Mouse (Mus musculus) MEL (cell line): ENCODE measurements around the gene S100a6. TPM values are rescaled to one million over a fixed set of nuclear protein-coding genes. Genes with fewer than 3 reads are reported as not detected.

Experiments used
- DNase-seq: peaks from one replicate; pipeline ENCODE4 v3.0.0; 2011; ENCODE audit warnings: low read depth, low spot score
- H3K27ac ChIP-seq: 2 replicates; pipeline ENCODE4 v1.5.1; 2012; ENCODE audit warnings: low read depth, mild to moderate bottlenecking, control low read depth, low read length, moderate library complexity; ENCODE audit not compliant: control insufficient read depth
- H3K27me3 ChIP-seq, 2 experiments: fragments of 150-350 bp in 1 of 2; sonication (generic) in 1 of 2; 2 replicates each; pipeline ENCODE4 v1.6.1; 2012; ENCODE audit warnings: low read length in 2 of 2, mild to moderate bottlenecking in 2 of 2, improper control_type of control experiment in 1 of 2, moderate library complexity in 1 of 2; ENCODE audit not compliant: insufficient read depth in 2 of 2, control insufficient read depth in 1 of 2
- H3K36me3 ChIP-seq, 2 experiments: 2 replicates each; pipeline ENCODE4 v1.6.1; 2012 to 2014; ENCODE audit warnings: low read length in 2 of 2, improper control_type of control experiment in 1 of 2, inconsistent platforms in 1 of 2, mild to moderate bottlenecking in 1 of 2; ENCODE audit not compliant: insufficient read depth in 2 of 2, control insufficient read depth in 1 of 2
- H3K4me1 ChIP-seq, 2 experiments: fragments of 150-350 bp in 1 of 2; sonication (generic) in 1 of 2; 2 replicates each; pipeline ENCODE4 v1.6.1; 2012; ENCODE audit warnings: low read length in 2 of 2, improper control_type of control experiment in 1 of 2, mild to moderate bottlenecking in 1 of 2; ENCODE audit not compliant: insufficient read depth in 2 of 2, control insufficient read depth in 1 of 2
- H3K4me3 ChIP-seq, 2 experiments: fragments of 150-350 bp in 1 of 2; sonication (generic) in 1 of 2; 2 replicates each; pipeline ENCODE4 v1.5.1; 2012; ENCODE audit warnings: low read depth in 2 of 2, low read length in 2 of 2, mild to moderate bottlenecking in 2 of 2, moderate library complexity in 2 of 2, control low read depth in 1 of 2, improper control_type of control experiment in 1 of 2; ENCODE audit not compliant: control insufficient read depth in 1 of 2, insufficient read depth in 1 of 2
- H3K79me2 ChIP-seq: 2 replicates; pipeline ENCODE4 v1.6.1; 2012; ENCODE audit warnings: mild to moderate bottlenecking, low read length, moderate library complexity; ENCODE audit not compliant: control insufficient read depth, poor library complexity, insufficient read depth
- H3K9ac ChIP-seq: 2 replicates; pipeline ENCODE4 v1.6.1; 2012; ENCODE audit warnings: low read depth, mild to moderate bottlenecking, control low read depth, low read length, moderate library complexity; ENCODE audit not compliant: control insufficient read depth, poor library complexity, severe bottlenecking
- H3K9me3 ChIP-seq: fragments of 150-350 bp; sonication (generic); replicated peaks from 2 replicates; pipeline ENCODE4 v1.6.1; 2012; ENCODE audit warnings: mild to moderate bottlenecking, low read length, improper control_type of control experiment, moderate library complexity; ENCODE audit not compliant: insufficient read depth
- CHD1 ChIP-seq: IDR thresholded peaks from 2 replicates; pipeline ENCODE4 v1.6.1; 2012; ENCODE audit warnings: low read depth, mild to moderate bottlenecking, inconsistent platforms, low read length, improper control_type of control experiment
- CTCF ChIP-seq, 3 experiments: IDR thresholded peaks in 2 of 3; conservative IDR thresholded peaks in 1 of 3; 2 replicates each; pipeline ENCODE4 v1.5.1; 2011 to 2012; ENCODE audit warnings: low read length in 3 of 3, low read depth in 2 of 3, mild to moderate bottlenecking in 2 of 3, improper control_type of control experiment in 1 of 3, inconsistent platforms in 1 of 3, mixed read lengths in 1 of 3, moderate library complexity in 1 of 3; ENCODE audit not compliant: control insufficient read depth in 1 of 3, insufficient read depth in 1 of 3, poor library complexity in 1 of 3, severe bottlenecking in 1 of 3
- ETS1 ChIP-seq: IDR thresholded peaks from 2 replicates; pipeline ENCODE4 v1.6.1; 2012; ENCODE audit warnings: low read depth, mild to moderate bottlenecking, inconsistent platforms, low read length, improper control_type of control experiment, moderate library complexity
- HCFC1 ChIP-seq: IDR thresholded peaks from 2 replicates; pipeline ENCODE4 v1.6.1; 2012; ENCODE audit warnings: low read depth, mild to moderate bottlenecking, inconsistent platforms, low read length, improper control_type of control experiment, moderate library complexity
- JUND ChIP-seq: IDR thresholded peaks from 2 replicates; pipeline ENCODE4 v1.6.1; 2011; ENCODE audit warnings: low read depth, mild to moderate bottlenecking, improper control_type of control experiment, low read length
- MAX ChIP-seq: IDR thresholded peaks from 2 replicates; pipeline ENCODE4 v1.6.1; 2011; ENCODE audit warnings: low read length, improper control_type of control experiment
- MAZ ChIP-seq: IDR thresholded peaks from 2 replicates; pipeline ENCODE4 v1.6.1; 2012; ENCODE audit warnings: low read depth, mild to moderate bottlenecking, inconsistent platforms, low read length, improper control_type of control experiment
- MEF2A ChIP-seq: IDR thresholded peaks from 2 replicates; pipeline ENCODE4 v1.6.1; 2014; ENCODE audit warnings: low read depth, mild to moderate bottlenecking, inconsistent platforms, low read length, improper control_type of control experiment; ENCODE audit not compliant: poor library complexity, insufficient replicate concordance, severe bottlenecking; ENCODE audit errors: extremely low read depth
- MXI1 ChIP-seq: IDR thresholded peaks from 2 replicates; pipeline ENCODE4 v1.6.1; 2011; ENCODE audit warnings: mild to moderate bottlenecking, low read depth, low read length, improper control_type of control experiment
- MYB ChIP-seq: IDR thresholded peaks from 2 replicates; pipeline ENCODE4 v1.6.1; 2011; ENCODE audit warnings: mild to moderate bottlenecking, low read depth, low read length, improper control_type of control experiment
- NELFE ChIP-seq: IDR thresholded peaks from 2 replicates; pipeline ENCODE4 v1.6.1; 2011; ENCODE audit warnings: low read depth, low read length, improper control_type of control experiment
- POLR2AphosphoS2 ChIP-seq: IDR thresholded peaks from 2 replicates; pipeline ENCODE4 v1.6.1; 2011; ENCODE audit warnings: low read length, improper control_type of control experiment
- POLR2AphosphoS5 ChIP-seq: IDR thresholded peaks from 2 replicates; pipeline ENCODE4 v1.6.1; 2012; ENCODE audit warnings: low read depth, borderline replicate concordance, mild to moderate bottlenecking, inconsistent platforms, low read length, moderate library complexity, mixed read lengths
- RCOR1 ChIP-seq: IDR thresholded peaks from 2 replicates; pipeline ENCODE4 v1.6.1; 2012; ENCODE audit warnings: low read depth, mild to moderate bottlenecking, inconsistent platforms, low read length, improper control_type of control experiment
- SIN3A ChIP-seq: IDR thresholded peaks from 2 replicates; pipeline ENCODE4 v1.6.1; 2012; ENCODE audit warnings: low read length, improper control_type of control experiment, inconsistent platforms
- TAL1 ChIP-seq: IDR thresholded peaks from 2 replicates; pipeline ENCODE4 v1.6.1; 2012; ENCODE audit warnings: mild to moderate bottlenecking, inconsistent platforms, low read length, moderate library complexity, mixed read lengths
- USF1 ChIP-seq: IDR thresholded peaks from 2 replicates; pipeline ENCODE4 v1.6.1; 2014; ENCODE audit warnings: low read depth, mild to moderate bottlenecking, inconsistent platforms, low read length, improper control_type of control experiment, moderate library complexity
- USF2 ChIP-seq, 2 experiments: IDR thresholded peaks; 2 replicates each; pipeline ENCODE4 v1.6.1; 2011 to 2012; ENCODE audit warnings: improper control_type of control experiment in 2 of 2, low read length in 2 of 2, borderline replicate concordance in 1 of 2, inconsistent platforms in 1 of 2, low read depth in 1 of 2, mild to moderate bottlenecking in 1 of 2; ENCODE audit not compliant: insufficient read depth in 1 of 2
- ZC3H11A ChIP-seq: IDR thresholded peaks from 2 replicates; pipeline ENCODE4 v1.6.1; 2012; ENCODE audit warnings: low read depth, mild to moderate bottlenecking, inconsistent platforms, low read length, improper control_type of control experiment
- ZNF384 ChIP-seq: IDR thresholded peaks from 2 replicates; pipeline ENCODE4 v1.6.1; 2012; ENCODE audit warnings: low read depth, mild to moderate bottlenecking, inconsistent platforms, low read length, improper control_type of control experiment
- polyA plus RNA-seq, 2 experiments: library from polyadenylated mRNA; stranded (reverse) in 1 of 2; unstranded in 1 of 2; fragments of >175 nt in 1 of 2; fragments of >200 nt in 1 of 2; gene quantifications; 2 replicates each; pipeline versions ENCODE4 v1.2.1 to v1.2.4; 2012; ENCODE audit warnings: low replicate concordance in 2 of 2, low read depth in 1 of 2; ENCODE audit not compliant: insufficient read length in 2 of 2, insufficient read depth in 1 of 2, missing spikeins in 1 of 2
- total RNA-seq: library from RNA; depleted of rRNA; stranded (reverse); fragments of 300-350 nt; gene quantifications from 2 replicates; pipeline ENCODE4 v1.2.3, GENCODE M21; 2012

S100a6 gene
- total and polyA plus RNA-seq, 3 experiments, result 0.85 to 4.7 TPM; not detected in 1

DNA sequence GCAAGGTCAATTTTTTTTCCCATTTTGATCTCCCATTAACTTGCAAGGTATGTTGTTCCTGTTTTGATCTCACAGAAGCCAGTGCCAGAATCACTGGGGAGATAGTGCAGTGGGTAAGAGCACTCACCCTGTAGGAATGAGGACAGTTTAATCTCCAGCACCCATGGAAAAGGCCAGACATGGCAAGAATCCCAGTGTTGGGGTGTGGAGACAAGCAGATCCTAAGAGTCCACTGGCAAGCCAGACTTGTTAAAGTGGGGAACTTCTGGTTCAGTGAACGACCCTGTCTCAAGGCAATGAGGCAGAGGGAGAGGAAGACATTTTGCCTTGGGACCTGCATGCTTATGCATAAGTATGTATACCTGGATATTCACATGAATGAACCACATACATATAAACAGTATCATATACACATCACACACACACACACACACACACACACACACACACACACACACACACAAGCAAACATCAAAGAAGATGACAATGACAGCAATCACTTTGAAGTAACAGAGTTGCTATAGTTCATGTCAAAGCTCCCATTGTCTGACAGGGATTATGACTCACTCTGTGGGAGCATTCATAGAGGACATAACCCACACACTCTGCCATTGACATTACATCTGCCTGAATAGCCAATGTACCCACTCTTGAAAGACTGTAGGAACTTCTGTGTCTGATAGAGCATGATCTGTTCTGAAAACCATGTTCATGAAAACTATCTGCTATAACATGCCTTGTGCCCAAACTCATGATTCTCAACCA is 26.0 kb downstream of the S100a6 start:
- Histone ChIP-seq H3K4me1 (no peaks in the 10 kb centered on the region), H3K27ac (no peak overlapping the region), H3K9ac (no peak overlapping the region)
- no peak for DNase-seq
- no peak for TF ChIP-seq MAZ
- no peak for TF ChIP-seq USF2 (IDR thresholded peaks at IDR 0.05; ENCODE audit: borderline replicate concordance in 1 of 2, insufficient read depth in 1 of 2, low read depth in 1 of 2, low read length in 2 of 2)
- TF ChIP-seq SIN3A, result no peak
- no peak for TF ChIP-seq JUND
- TF ChIP-seq USF1, result no peak
- TF ChIP-seq CHD1, result no peak
- no peak for TF ChIP-seq RCOR1
- TF ChIP-seq MAX, result no peak
- TF ChIP-seq POLR2AphosphoS2, result no peak
- TF ChIP-seq POLR2AphosphoS5, result no peak
- TF ChIP-seq CTCF (IDR thresholded peaks at IDR 0.05 in 2 of 3, conservative IDR thresholded peaks at IDR 0.05 in 1 of 3; ENCODE audit: control insufficient read depth in 1 of 3, insufficient read depth in 1 of 3, low read depth in 2 of 3, low read length in 3 of 3, poor library complexity in 1 of 3, severe bottlenecking in 1 of 3), result no peak
- no peak for TF ChIP-seq ETS1
- no peak for TF ChIP-seq ZNF384
- TF ChIP-seq MEF2A, result no peak
- TF ChIP-seq NELFE, result no peak
- TF ChIP-seq HCFC1, result no peak
- TF ChIP-seq MXI1, result no peak
- no peak for TF ChIP-seq ZC3H11A
- TF ChIP-seq TAL1, result no peak
- no peak for TF ChIP-seq MYB
- TF ChIP-seq, all 39 proteins: peak for 0
- no peaks in the 10 kb centered on the region for H3K36me3 ChIP-seq
- H3K27me3 ChIP-seq, result peaks cover 3 to 4% of the 10 kb centered on the region in 2 experiments; a peak in 1 of 4 replicates
- H3K4me3 ChIP-seq, result no peak overlapping the region
- no peaks in the 10 kb centered on the region for H3K79me2 ChIP-seq
- H3K9me3 ChIP-seq, result no peaks in the 10 kb centered on the region
